Mouse (Mus musculus) lung, adult 2 months (tissue): ENCODE measurements around the gene Bag5.

Source experiments
- CTCF ChIP-seq: fragments of 200-500 bp; IDR thresholded peaks from 2 replicates; pipeline ENCODE4 v1.5.1; 2011; ENCODE audit warnings: mild to moderate bottlenecking, low read length, control low read depth; ENCODE audit not compliant: insufficient read depth
- POLR2A ChIP-seq: fragments of 200-500 bp; IDR thresholded peaks from 2 replicates; pipeline ENCODE4 v1.6.1; 2011; ENCODE audit warnings: low read depth, mild to moderate bottlenecking, control low read depth, low read length, borderline replicate concordance; ENCODE audit errors: extremely low read depth

- TF ChIP-seq CTCF, result 0 out of 2 replicates have a peak, but pooled peaks have one; percentile 2
- no peak for TF ChIP-seq POLR2A
Observed at GRCm38 (mm10) chr12:111691346-111691872, 21.6 kb downstream of the Bag5 start.
